Comparison of ENCODE assay signal across 9 mouse cellular contexts in the genomic region with DNA sequence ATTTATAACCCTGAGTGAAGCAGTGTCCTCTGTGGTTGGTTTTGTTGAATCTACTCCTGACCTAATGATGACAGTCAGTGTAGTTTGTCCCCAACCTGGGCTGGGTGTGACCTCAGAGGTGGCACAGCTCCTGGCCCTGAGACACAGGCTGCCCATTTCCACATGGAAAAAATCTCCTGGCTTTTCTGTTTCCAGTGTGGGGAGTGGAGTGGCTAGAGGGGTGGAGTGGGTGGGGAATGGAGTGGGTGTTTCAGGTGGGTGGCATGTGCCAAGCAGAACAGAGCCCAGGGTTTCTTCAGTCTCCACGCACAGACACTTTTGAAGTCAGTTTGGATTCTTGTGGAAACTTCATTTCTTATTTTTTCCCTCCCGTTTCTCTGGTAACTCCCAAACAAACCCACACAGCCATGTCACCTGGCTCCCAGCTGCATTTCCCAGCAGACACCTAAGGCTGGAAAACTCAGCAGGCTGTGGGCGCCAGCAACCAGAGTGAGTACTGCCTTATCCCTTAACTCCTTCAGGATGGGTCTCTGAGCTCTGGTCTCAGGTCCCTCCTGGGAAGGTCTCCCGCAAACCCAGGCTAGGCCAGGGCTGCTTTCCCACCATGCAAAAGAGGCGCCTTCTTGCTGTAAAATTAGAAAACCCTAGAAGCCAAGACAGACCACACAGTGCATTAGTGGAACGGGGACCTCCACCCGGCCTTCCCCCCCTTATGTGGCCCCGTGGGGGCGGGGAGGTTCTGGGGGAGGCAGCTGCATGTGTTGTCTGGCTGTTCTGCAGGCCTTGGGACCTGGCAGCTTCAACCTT. TPM values are rescaled to one million over a fixed set of nuclear protein-coding genes. Genes with fewer than 3 reads are reported as not detected.
DNase-seq lines count a peak whose midpoint lies in the region; ATAC-seq and TF ChIP-seq lines count a peak whose summit lies in the region.
"Had no signal": no experiment of that assay in that cellular context is flagged by ENCODE, and none has a peak within 500 bp of the region (broad histone marks: within the 10 kb centered on the region; RNA-seq: fewer than 3 reads in every experiment).

No protein-coding gene starts in this region.

- no peaks in the 10 kb centered on the region for H3K27me3 ChIP-seq in limb, embryonic 11.5 days (ENCODE audit: control insufficient read depth, insufficient read depth, low read length)

- no peaks in the 10 kb centered on the region for H3K9me3 ChIP-seq in limb, embryonic 11.5 days (ENCODE audit: control insufficient read depth, low read length)

- H3K36me3 ChIP-seq in limb, embryonic 11.5 days (ENCODE audit: control insufficient read depth, insufficient read depth, low read length), result no peaks in the 10 kb centered on the region

- no peak overlapping the region for H3K4me2 ChIP-seq in limb, embryonic 11.5 days (ENCODE audit: low read depth, severe bottlenecking)

- H3K4me3 ChIP-seq in limb, embryonic 11.5 days (ENCODE audit: low read depth, low read length), result no peak overlapping the region
- no peak overlapping the region for H3K4me3 ChIP-seq in layer of hippocampus, adult 2 months

- ATAC-seq in frontal cortex, adult (ENCODE audit: low TSS enrichment), result peak; percentile 70
- no peak for ATAC-seq in limb, embryonic 11.5 days (ENCODE audit: insufficient number of reproducible peaks, low FRiP score, low TSS enrichment, low read depth)
- ATAC-seq in CD4-positive, CD25-positive, alpha-beta regulatory T cell, adult 4 months, result no peak

- TF ChIP-seq CTCF in layer of hippocampus, adult 2 months (conservative IDR thresholded peaks at IDR 0.05), result no peak

- H3K27ac ChIP-seq in limb, embryonic 11.5 days (replicated peaks; ENCODE audit: low read depth, low read length), result no peak overlapping the region; the same call in 1 of the 2 replicates
- H3K27ac ChIP-seq in layer of hippocampus, adult 2 months, result no peak overlapping the region
- H3K27ac ChIP-seq: macrophage had no signal

- WGBS in limb, embryonic 11.5 days, result 75% methylated on average over 9 of the region's 9 CpGs

- H3K4me1 ChIP-seq in limb, embryonic 11.5 days (ENCODE audit: control insufficient read depth, insufficient read depth, low read length), result no peaks in the 10 kb centered on the region

- no peak overlapping the region for H3K9ac ChIP-seq in limb, embryonic 11.5 days (ENCODE audit: low read length)

- no peak for DNase-seq in frontal cortex, postnatal 10 days (ENCODE audit: low spot score in 2 of 2)
- DNase-seq in urinary bladder, postnatal 4 days (ENCODE audit: low spot score in 2 of 2), result peak; percentile 70 to 77
- DNase-seq in urinary bladder, postnatal 25 days (ENCODE audit: low spot score), result no peak
- DNase-seq in limb, embryonic 11.5 days (ENCODE audit: low spot score), result peak; percentile 16
- no peak for DNase-seq in layer of hippocampus, adult 2 months (ENCODE audit: low spot score in 2 of 2)
- DNase-seq in cerebellum, postnatal 14 days, result no peak

RNA-seq across cellular contexts. Expression of a gene that starts 19.4 kb away (rescaled TPM):
- polyA plus RNA-seq in limb, embryonic 11.5 days (2014; fragmentation: Nextera tagmentation; extraction: Ambion mirVana), result 10.1 and 10.3 TPM in 2 replicates
- not detected for polyA plus RNA-seq in CD4-positive, CD25-positive, alpha-beta regulatory T cell, adult 4 months (2017; shearing (Covaris generic))
- 1 to 10 TPM; 4.7 to 4.8 TPM for total RNA-seq in layer of hippocampus, adult 2 months (2021)

Comparison
In these comparisons a context has a peak if more than half of its experiments do, and no peak if none do; other contexts are left out.
1. DNase-seq: peak in urinary bladder, postnatal 4 days (2 of 2) and limb, embryonic 11.5 days (single experiment); none in frontal cortex, postnatal 10 days (0 of 2), urinary bladder, postnatal 25 days (single experiment), layer of hippocampus, adult 2 months (0 of 2) and cerebellum, postnatal 14 days (0 of 2).
2. RNA of a gene that starts 19.4 kb away (polyA plus RNA-seq): 10.1 to 10.3 TPM in limb, embryonic 11.5 days; not detected in CD4-positive, CD25-positive, alpha-beta regulatory T cell, adult 4 months; every median in the first group is over 10 times any median in the second.